Mouse (Mus musculus) cerebellum, adult 2 months (tissue): ENCODE results near the gene Prss35.

Experiments
- CTCF ChIP-seq: fragments of 200-500 bp; IDR thresholded peaks from 2 replicates; pipeline ENCODE4 v1.5.1; 2011; ENCODE audit warnings: low read depth, mild to moderate bottlenecking, control low read depth, low read length, moderate library complexity, borderline replicate concordance; ENCODE audit not compliant: insufficient read depth
- POLR2A ChIP-seq: fragments of 200-500 bp; IDR thresholded peaks from 2 replicates; pipeline ENCODE4 v1.6.1; 2011; ENCODE audit warnings: low read length, control low read depth, borderline replicate concordance; ENCODE audit not compliant: insufficient read depth

DNA sequence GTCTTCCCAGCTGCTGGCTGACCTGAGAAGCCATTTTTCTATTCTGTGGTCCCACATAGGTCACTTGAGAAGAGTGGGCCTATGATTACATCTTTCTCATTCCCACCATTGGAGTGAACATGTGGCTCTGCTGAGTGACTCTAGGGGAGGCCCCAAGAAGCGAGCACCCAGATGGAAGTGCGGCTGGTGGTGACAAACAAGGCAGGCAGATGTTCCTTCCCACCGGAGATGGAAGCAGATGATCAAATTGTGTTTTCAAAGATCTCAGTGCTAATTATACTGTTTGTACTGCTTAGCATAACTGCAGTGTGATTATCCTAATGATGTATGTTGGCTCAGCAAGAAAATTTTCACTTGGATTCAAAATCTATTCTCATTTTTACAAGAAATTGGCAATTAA is 29.4 kb upstream of the Prss35 start:
- TF ChIP-seq CTCF (no peak), POLR2A (no peak)
